Mouse (Mus musculus) large intestine, adult 2 months (tissue): ENCODE results near the gene Snx9. TPM values are rescaled to one million over a fixed set of nuclear protein-coding genes. Genes with fewer than 3 reads are reported as not detected.

ENCODE experiments used
- DNase-seq: peaks from one replicate; pipeline ENCODE4 v3.0.0-alpha.2; 2012; ENCODE audit warnings: low read depth, low spot score
- WGBS: fragments of 180-500 bp; shearing (Covaris S2); methylation state at CpG from one replicate; pipeline ENCODE4 v1.1.7; 2018; 5-methylcytosine and 5-hydroxymethylcytosine counted together
- polyA plus RNA-seq: library from polyadenylated mRNA; depleted of rRNA; stranded (reverse); fragments of >200 nt; gene quantifications from 2 replicates; pipeline ENCODE4 v1.2.3, GENCODE M21; 2012; rRNA removed

The Snx9 gene
- polyA plus RNA-seq, 1 experiment, result 42.8 TPM

- DNase-seq, result no peak
- 36% methylated on average over 16 of the region's 16 CpGs for WGBS
Measured at GRCm38 (mm10) chr17:5977056-5977920, 136.2 kb downstream of the Snx9 start.

GRCm38 (mm10) chr17:5977921-5978504 is 136.9 kb downstream of the Snx9 start:
- no peak for DNase-seq
- 37% methylated on average over 8 of the region's 8 CpGs for WGBS

- DNase-seq, result no peak
- WGBS, result 15% methylated on average over 10 of the region's 10 CpGs
Measured at GRCm38 (mm10) chr17:5978505-5979077, 137.5 kb downstream of the Snx9 start.

GRCm38 (mm10) chr17:5980860-5981259 is 139.7 kb downstream of the Snx9 start:
- 32% methylated on average over 6 of the region's 6 CpGs for WGBS
- no peak for DNase-seq

Other genes with a start within 250 kb of the Snx9 start
- gene Synj2, start 100.0 kb downstream of the Snx9 start, polyA plus RNA-seq, result 4.3 and 5.7 TPM in 2 replicates
- gene Serac1, start 238.4 kb downstream of the Snx9 start, polyA plus RNA-seq, result 1.3 and 2.2 TPM in 2 replicates
- gene Gtf2h5, start 238.5 kb downstream of the Snx9 start, polyA plus RNA-seq, result 13.9 and 14.2 TPM in 2 replicates